Mouse (Mus musculus) heart, embryonic 10.5 days (tissue): ENCODE results near the gene Rps15a. TPM values are rescaled to one million over a fixed set of nuclear protein-coding genes. Genes with fewer than 3 reads are reported as not detected.

Experiments
- DNase-seq: peaks from one replicate; pipeline ENCODE4 v3.0.0-alpha.2; 2017; ENCODE audit warnings: low spot score
- H3K27ac ChIP-seq: fragments of 300-500 bp; sonication (generic); 2 replicates; pipeline ENCODE4 v1.5.1; 2016; ENCODE audit warnings: mild to moderate bottlenecking
- H3K27me3 ChIP-seq: fragments of 300-500 bp; sonication (generic); 2 replicates; pipeline ENCODE4 v1.6.1; 2016; ENCODE audit warnings: mild to moderate bottlenecking; ENCODE audit not compliant: poor library complexity, insufficient read depth, severe bottlenecking
- H3K36me3 ChIP-seq: fragments of 300-500 bp; sonication (generic); 2 replicates; pipeline ENCODE4 v1.6.1; 2016; ENCODE audit warnings: mild to moderate bottlenecking, moderate library complexity
- H3K4me1 ChIP-seq: fragments of 300-500 bp; sonication (generic); 2 replicates; pipeline ENCODE4 v1.6.1; 2016; ENCODE audit warnings: mild to moderate bottlenecking
- H3K4me3 ChIP-seq: fragments of 300-500 bp; sonication (generic); 2 replicates; pipeline ENCODE4 v1.5.1; 2016; ENCODE audit warnings: mild to moderate bottlenecking, moderate library complexity
- H3K9me3 ChIP-seq: fragments of 300-500 bp; sonication (generic); 2 replicates; pipeline ENCODE4 v1.6.1; 2016; ENCODE audit warnings: mild to moderate bottlenecking, moderate library complexity
- WGBS: fragments of 180-500 bp; shearing (Covaris S2); methylation state at CpG from one replicate; pipeline ENCODE4 v1.1.7; 2016; 5-methylcytosine and 5-hydroxymethylcytosine counted together
- polyA plus RNA-seq: library from polyadenylated mRNA; unstranded; fragments of >200 nt; fragmentation: Nextera tagmentation; extraction: Ambion mirVana; gene quantifications from 2 replicates; pipeline ENCODE4 v1.2.1, GENCODE M21; 2016

The Rps15a gene
- polyA plus RNA-seq, 1 experiment from 2014 or later: 526 TPM

DNA sequence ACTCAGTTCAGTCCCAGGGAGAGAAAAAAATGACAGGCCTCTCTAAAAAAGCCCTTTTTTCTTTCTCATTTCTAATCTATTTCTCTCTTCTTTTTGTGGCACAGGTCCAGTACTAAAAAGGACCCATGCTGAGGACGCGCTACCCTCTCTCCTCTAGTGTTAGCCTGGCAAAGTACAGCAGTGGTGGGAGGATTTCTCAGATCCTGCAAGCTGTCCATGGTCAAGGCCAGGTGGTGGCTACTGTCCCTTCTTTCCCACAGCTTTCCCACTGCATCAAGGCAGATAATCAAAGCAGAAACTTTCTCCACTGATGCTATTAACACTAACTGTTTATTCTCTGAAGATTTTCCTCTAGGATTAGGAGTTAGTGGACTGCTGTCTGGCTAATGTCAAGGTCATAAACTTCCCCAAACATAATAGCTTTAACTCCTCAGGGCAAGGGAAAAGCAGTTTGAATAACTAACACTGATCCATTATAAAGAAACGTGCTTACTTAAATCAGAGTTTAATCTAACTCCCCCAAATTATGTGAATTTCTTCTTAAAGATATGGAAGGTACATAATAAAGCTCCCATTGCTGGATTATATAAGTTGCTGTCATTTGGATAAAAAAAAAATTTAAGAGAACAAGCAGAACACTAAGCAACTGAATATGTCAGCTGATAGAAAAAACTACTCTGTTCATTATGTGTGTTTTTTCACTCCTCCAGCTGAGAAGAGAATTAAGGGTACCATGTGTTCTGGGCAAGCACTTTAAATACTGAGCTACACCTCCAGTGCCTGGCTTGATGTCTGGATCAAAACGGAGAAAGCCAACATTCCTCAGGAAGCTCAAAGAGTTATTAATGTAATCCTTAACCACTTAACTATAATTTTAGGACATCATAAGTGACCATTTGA is 7.8 kb upstream of the Rps15a start:
- Histone ChIP-seq H3K9me3 (no peaks in the 10 kb centered on the region), H3K36me3 (peaks cover 69% of the 10 kb centered on the region), H3K27ac (no peak overlapping the region), H3K4me1 (peaks cover 19% of the 10 kb centered on the region), H3K4me3 (no peak overlapping the region), H3K27me3 (no peaks in the 10 kb centered on the region)
- no peak for DNase-seq
- 91% methylated on average over 4 of the region's 4 CpGs for WGBS

DNA sequence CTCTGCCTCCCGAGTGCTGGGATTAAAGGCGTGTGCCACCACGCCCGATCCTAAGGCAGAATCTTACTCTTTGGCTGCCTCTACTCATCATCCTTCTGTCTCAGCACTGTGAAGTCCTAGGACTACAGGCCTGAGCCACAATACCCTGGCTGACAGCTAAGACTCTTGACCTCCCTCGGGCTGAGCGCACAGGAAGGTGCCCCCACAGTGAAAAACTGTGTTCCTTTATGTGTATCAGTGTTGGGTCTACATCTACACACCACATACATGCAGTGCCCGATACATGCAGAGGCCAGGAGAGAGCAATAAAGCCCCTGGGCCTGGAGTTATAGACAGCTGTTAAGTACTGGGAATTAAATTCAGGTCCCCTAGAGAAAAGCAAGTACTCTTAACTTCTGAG is 6.2 kb upstream of the Rps15a start:
- no peak for DNase-seq
- Histone ChIP-seq H3K36me3 (peaks cover 79% of the 10 kb centered on the region), H3K4me3 (no peak overlapping the region), H3K9me3 (no peaks in the 10 kb centered on the region), H3K27me3 (no peaks in the 10 kb centered on the region), H3K4me1 (peaks cover 8% of the 10 kb centered on the region; the same call in 1 of the 2 replicates), H3K27ac (no peak overlapping the region)
- 94% methylated on average over 7 of the region's 7 CpGs for whole genome bisulfite sequencing

DNA sequence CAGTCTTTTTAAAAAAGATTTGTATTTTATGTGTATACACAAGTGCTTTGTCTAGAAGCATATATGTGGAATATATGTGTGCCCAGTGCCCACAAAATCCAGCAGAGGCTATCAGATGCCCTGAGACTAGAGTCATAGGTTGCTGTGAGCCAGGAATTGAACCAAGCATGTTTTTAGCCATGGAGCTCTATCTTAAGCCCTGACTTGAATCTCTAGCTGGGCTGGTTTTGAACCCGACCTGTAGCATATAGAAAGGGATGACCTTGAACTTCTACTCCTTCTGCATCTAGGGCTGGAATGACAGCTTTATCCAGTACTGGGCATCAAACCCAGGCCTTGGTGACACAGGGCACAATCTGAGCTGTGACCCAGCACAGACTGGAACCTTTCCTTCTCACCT is 4.7 kb upstream of the Rps15a start:
- H3K4me1 ChIP-seq: 0 out of 2 replicates have a peak, but pooled peaks cover 4% of the 10 kb centered on the region
- peak; percentile 53 for DNase-seq
- H3K27me3 ChIP-seq: no peaks in the 10 kb centered on the region
- peaks cover 67% of the 10 kb centered on the region for H3K36me3 ChIP-seq
- no peak overlapping the region for H3K27ac ChIP-seq
- no peaks in the 10 kb centered on the region for H3K9me3 ChIP-seq
- H3K4me3 ChIP-seq: no peak overlapping the region
- 71% methylated on average over 1 of the region's 1 CpGs for WGBS

DNA sequence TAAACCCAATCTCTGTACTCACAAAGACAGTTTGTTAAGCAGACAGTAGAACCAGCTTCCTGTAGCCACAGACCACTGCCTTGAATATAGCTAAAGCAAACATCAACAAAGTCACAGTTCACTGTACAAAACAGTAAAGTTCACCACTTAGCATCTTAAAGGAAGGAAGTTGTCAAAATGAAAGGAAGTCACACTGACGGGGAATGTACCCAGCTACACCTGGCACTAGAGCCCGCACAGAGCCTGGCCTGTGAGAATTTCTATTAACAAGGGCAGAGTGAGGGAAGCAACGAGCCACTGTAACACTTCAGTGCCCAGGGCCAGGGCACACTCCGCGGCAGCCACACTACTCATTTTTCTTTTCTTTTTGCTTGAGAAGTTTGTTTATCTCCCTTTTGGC is 4.0 kb upstream of the Rps15a start:
- Histone ChIP-seq H3K27ac (no peak overlapping the region), H3K4me1 (0 out of 2 replicates have a peak, but pooled peaks cover 4% of the 10 kb centered on the region), H3K9me3 (no peaks in the 10 kb centered on the region), H3K4me3 (no peak overlapping the region), H3K27me3 (no peaks in the 10 kb centered on the region), H3K36me3 (peaks cover 66% of the 10 kb centered on the region)
- WGBS: 85% methylated on average over 5 of the region's 5 CpGs
- DNase-seq: no peak

DNA sequence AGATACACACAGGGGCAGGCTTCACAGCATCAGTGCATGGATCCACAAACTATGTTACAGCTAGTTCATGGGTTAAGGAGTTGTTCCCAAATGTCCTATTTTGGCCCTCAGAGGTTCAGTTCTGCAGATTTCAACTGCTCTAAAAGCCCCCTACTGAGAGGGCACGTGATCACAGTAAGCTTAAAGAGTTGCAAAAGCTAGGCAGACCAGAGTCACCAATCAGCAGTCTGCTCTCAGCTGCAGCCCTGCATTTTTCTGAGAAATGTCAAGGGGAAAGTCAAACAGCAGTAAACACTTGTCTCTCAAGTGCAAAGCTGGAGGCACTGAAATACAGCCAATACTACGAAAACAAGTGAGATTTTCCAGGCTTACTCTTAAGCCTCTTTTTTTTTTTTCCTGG is 3.2 kb upstream of the Rps15a start:
- H3K36me3 ChIP-seq: peaks cover 66% of the 10 kb centered on the region
- no peak overlapping the region for H3K4me3 ChIP-seq
- no peaks in the 10 kb centered on the region for H3K9me3 ChIP-seq
- DNase-seq: peak; percentile 17
- H3K27me3 ChIP-seq: no peaks in the 10 kb centered on the region
- H3K27ac ChIP-seq: no peak overlapping the region
- 70% methylated on average over 2 of the region's 2 CpGs for WGBS
- peaks cover 10% of the 10 kb centered on the region for H3K4me1 ChIP-seq

DNA sequence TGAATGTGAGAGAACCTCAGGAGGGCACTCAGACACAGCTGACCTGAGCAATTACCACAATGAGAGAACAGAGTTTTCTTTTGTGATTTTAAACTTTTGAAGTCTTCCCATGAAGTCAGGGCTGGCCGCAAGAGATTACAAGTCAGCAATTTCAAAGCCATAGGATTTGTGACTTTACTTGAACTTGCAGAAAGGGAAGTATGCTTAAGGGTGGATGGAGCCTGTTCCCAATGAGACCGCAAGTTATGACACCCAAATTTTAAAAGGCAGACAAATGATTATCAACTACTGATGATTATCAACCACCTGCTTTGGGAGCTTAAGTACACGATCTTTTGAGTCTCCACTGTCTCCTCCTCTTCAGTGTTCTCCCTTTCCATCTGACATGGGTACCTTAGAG is 2.4 kb upstream of the Rps15a start:
- DNase-seq: no peak
- H3K36me3 ChIP-seq: peaks cover 67% of the 10 kb centered on the region
- H3K4me1 ChIP-seq: peaks cover 13% of the 10 kb centered on the region
- no peak overlapping the region for H3K4me3 ChIP-seq
- H3K27ac ChIP-seq: no peak overlapping the region
- 80% methylated on average over 3 of the region's 3 CpGs for WGBS
- H3K27me3 ChIP-seq: no peaks in the 10 kb centered on the region
- no peaks in the 10 kb centered on the region for H3K9me3 ChIP-seq

DNA sequence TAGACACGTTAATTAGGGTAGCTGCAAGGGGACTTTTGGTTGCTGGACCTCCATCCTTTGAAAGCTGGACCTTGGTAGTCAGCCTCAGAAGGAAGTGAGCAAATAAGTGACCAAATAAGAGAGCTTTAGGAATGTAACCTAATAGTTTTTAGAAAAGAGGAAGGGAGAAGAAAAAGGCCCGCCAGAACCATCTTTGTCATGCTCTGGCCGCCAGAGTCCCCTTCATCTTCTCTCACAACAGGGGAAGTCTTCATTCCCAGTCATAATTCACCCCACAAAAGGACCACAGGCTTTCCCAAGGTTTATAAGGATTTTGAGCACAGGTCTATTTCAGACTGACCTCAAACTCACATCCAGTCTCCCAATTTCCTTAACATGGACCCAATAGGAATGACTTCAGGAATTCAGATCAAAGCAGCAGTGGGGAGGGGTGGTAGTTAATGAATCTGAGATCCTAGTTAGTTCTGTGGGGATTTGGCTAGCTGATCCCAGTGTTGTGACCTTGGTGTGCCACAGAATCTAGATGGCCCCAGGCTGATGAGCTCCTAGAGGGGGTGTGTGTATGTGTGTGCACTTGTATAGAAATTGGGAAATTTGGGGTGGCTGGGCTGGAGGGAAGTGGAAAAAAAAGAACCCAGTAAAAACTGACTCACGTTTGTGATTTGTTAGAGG is 1.7 kb upstream of the Rps15a start:
- peak overlapping the region; percentile 10; the same call in 1 of the 2 replicates for H3K27ac ChIP-seq
- peaks cover 20% of the 10 kb centered on the region for H3K4me1 ChIP-seq
- no peaks in the 10 kb centered on the region for H3K9me3 ChIP-seq
- 68% methylated on average over 4 of the region's 4 CpGs for WGBS
- DNase-seq: no peak
- no peaks in the 10 kb centered on the region for H3K27me3 ChIP-seq
- peaks cover 68% of the 10 kb centered on the region for H3K36me3 ChIP-seq
- H3K4me3 ChIP-seq: no peak overlapping the region

DNA sequence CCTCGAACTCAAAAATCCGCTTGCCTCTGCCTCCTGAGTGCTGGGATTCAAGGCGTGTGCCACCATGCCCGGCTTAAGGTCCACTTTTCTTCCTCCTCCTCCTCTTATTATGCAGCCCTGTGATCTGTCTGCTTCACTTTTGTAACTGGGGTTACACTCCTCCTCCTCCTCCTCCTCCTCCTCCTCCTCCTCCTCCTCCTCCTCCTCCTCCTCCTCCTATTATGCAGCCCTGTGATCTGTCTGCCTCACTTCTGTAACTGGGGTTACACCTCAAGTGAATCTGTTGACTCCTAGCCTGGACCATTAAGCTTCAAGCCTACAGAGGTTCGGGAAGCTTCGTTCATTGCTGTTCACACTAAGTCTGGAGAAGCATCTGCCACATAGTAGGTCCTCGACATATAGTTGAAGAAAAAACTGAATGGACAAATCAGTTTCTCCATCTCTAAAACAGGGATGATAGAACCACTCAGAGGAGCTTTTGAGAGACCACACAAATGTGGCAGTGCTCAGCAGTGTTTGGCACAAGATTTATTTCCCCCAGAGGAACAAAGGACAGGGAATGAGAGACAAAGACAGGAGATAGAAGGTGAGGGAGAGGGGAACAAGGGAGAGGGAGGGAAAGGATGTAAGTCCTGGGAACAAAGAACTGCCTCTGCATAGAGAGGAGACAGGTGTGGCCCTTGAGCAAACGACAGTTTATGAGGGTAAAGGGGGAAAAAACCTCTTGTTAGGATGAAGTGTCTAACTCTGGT is 975 bp upstream of the Rps15a start:
- H3K27ac ChIP-seq: no peak overlapping the region; the same call in 1 of the 2 replicates
- 12% methylated on average over 8 of the region's 8 CpGs for WGBS
- peaks cover 25% of the 10 kb centered on the region for H3K4me1 ChIP-seq
- no peaks in the 10 kb centered on the region for H3K27me3 ChIP-seq
- peaks cover 68% of the 10 kb centered on the region for H3K36me3 ChIP-seq
- H3K9me3 ChIP-seq: no peaks in the 10 kb centered on the region
- H3K4me3 ChIP-seq: peak overlapping the region; percentile 99
- DNase-seq: peak; percentile 55

DNA sequence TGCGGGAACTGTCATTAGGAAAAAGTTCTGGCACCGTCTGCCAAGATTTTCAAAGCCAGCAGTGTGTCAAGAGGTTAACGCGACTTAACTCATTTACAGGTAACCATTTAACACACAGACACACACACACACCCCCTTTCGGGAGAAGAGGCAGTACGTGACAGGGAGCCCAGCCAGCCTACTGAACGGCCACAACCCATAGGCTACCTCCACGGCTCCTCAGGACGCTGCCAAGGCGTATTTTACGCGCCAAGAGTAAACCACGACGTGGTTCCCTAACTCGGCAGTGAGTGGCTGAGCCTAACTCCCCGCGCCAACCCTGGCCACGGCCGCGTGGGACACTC is 483 bp downstream of the Rps15a start:
- H3K27me3 ChIP-seq: no peaks in the 10 kb centered on the region
- H3K36me3 ChIP-seq: peaks cover 69% of the 10 kb centered on the region
- peak overlapping the region; percentile 99 for H3K4me3 ChIP-seq
- no peaks in the 10 kb centered on the region for H3K9me3 ChIP-seq
- WGBS: under 1% methylated on average over 20 of the region's 20 CpGs
- H3K27ac ChIP-seq: peak overlapping the region; percentile 99
- DNase-seq: no peak
- H3K4me1 ChIP-seq: peaks cover 31% of the 10 kb centered on the region

DNA sequence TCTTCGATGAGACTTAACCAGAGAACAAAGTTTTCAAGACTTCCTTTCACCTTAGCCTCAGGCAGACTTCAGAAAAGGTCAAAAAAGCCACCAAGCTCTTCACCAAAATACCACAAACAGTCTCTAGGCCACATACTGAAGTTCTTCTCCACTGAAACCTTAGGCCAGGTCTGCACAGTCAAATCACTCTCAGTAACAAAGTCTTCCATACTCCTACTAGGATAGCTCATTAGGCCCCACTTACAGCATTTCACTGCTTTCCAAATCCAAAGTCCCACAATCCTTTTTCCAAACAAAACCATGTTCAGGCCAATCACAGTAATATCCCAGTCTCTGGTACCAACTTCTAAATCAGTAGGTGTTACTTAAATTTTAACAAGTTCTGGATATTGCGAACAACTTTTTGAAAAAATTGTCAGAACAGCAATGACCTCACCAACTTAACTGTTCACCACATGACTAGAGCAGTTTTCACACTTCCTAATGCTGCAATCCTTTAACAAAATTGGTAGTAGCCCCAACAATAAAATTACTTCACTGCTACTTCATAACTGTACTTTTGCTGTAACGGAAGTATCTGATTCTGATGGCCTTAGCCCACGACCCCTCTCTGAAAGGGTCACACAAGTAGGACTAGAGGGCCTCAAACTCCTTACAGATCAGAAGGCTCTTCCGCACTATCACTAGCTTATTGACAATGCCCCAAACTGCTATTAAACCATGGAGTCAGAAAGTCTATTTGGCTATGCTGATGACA is 2.3 kb downstream of the Rps15a start:
- 66% methylated on average over 5 of the region's 5 CpGs for WGBS
- Histone ChIP-seq H3K36me3 (peaks cover 70% of the 10 kb centered on the region), H3K4me1 (peaks cover 31% of the 10 kb centered on the region), H3K9me3 (no peaks in the 10 kb centered on the region), H3K27me3 (no peaks in the 10 kb centered on the region), H3K27ac (no peak overlapping the region), H3K4me3 (peak overlapping the region; percentile 99)
- no peak for DNase-seq

DNA sequence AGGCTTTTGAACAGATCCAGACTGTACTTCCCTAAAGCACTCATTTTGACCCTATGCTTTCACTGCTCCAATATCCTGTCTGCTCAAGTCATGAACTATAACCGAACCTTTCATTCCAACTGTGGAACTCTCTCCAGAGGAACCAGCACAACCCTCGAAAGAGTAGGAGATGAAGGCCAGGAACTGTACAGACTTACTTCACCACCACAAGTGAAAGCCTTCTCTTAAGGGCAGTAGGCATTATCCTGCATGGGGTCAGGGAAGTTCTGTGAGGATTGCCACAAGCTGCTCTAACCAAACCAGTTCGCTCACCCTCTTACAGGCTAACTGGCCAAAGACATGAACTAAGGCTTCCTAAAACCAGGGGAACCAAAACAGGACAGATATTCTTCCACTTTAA is 4.9 kb downstream of the Rps15a start:
- DNase-seq: no peak
- Histone ChIP-seq H3K4me3 (peak overlapping the region; percentile 12), H3K27ac (no peak overlapping the region), H3K4me1 (peaks cover 26% of the 10 kb centered on the region), H3K27me3 (no peaks in the 10 kb centered on the region), H3K36me3 (peaks cover 87% of the 10 kb centered on the region), H3K9me3 (no peaks in the 10 kb centered on the region)
- WGBS: 78% methylated on average over 3 of the region's 3 CpGs

DNA sequence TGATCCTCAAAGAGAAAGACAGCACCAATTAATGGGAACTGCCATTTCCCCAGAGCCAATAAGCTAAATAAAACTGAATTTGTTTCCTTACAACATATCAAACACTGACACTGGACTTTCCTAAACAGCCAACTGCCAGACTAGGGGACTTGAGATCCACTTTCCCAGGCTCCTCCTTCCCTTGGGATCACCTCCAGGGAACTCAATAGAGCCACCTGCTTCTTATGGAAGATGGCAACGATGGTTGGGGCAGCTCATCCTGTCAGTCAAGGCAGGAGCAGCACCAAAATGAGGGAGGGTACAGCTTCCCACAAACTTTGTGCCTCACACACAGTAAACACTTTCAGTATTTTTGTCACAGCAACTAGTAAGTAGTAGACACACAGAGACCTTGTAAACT is 8.3 kb downstream of the Rps15a start:
- Histone ChIP-seq H3K36me3 (peaks cover 87% of the 10 kb centered on the region), H3K27me3 (no peaks in the 10 kb centered on the region), H3K4me3 (no peak overlapping the region), H3K4me1 (peaks cover 11% of the 10 kb centered on the region), H3K27ac (no peak overlapping the region), H3K9me3 (no peaks in the 10 kb centered on the region)
- WGBS: 56% methylated on average over 1 of the region's 1 CpGs
- no peak for DNase-seq
